Mouse (Mus musculus) stomach, embryonic 14.5 days (tissue): ENCODE results near the gene Dhrs1. TPM values are rescaled to one million over a fixed set of nuclear protein-coding genes. Genes with fewer than 3 reads are reported as not detected.

Source experiments
- ATAC-seq: fragments of 200-750 bp; cut with Nextera tagmentation; 2 replicates; pipeline ENCODE4 v1.8.0; 2017; ENCODE audit warnings: low read depth, moderate TSS enrichment; ENCODE audit not compliant: insufficient number of reproducible peaks, insufficient read depth, low FRiP score
- H3K27ac ChIP-seq: fragments of 300-500 bp; sonication (generic); 2 replicates; pipeline ENCODE4 v1.5.1; 2014; ENCODE audit warnings: mild to moderate bottlenecking, low read length, moderate library complexity, mixed read lengths
- H3K27me3 ChIP-seq: fragments of 300-500 bp; sonication (generic); 2 replicates; pipeline ENCODE4 v1.6.1; 2014; ENCODE audit warnings: low read length, control low read depth, mixed read lengths; ENCODE audit not compliant: control insufficient read depth, insufficient read depth
- H3K36me3 ChIP-seq: fragments of 300-500 bp; sonication (generic); 2 replicates; pipeline ENCODE4 v1.6.1; 2014; ENCODE audit warnings: mild to moderate bottlenecking, control low read depth, low read length, moderate library complexity, mixed read lengths; ENCODE audit not compliant: control insufficient read depth, insufficient read depth
- H3K4me1 ChIP-seq: fragments of 300-500 bp; sonication (generic); 2 replicates; pipeline ENCODE4 v1.6.1; 2014; ENCODE audit warnings: low read length, control low read depth, mixed read lengths; ENCODE audit not compliant: control insufficient read depth, insufficient read depth
- H3K4me2 ChIP-seq: fragments of 300-500 bp; sonication (generic); replicated peaks from 2 replicates; pipeline ENCODE4 v1.6.1; 2014; ENCODE audit warnings: low read depth, low read length, control low read depth
- H3K4me3 ChIP-seq: fragments of 300-500 bp; sonication (generic); 2 replicates; pipeline ENCODE4 v1.5.1; 2014; ENCODE audit warnings: low read depth, low read length, control low read depth
- H3K9ac ChIP-seq: fragments of 300-500 bp; sonication (generic); replicated peaks from 2 replicates; pipeline ENCODE4 v1.6.1; 2014; ENCODE audit warnings: low read depth, mild to moderate bottlenecking, control low read depth, low read length, moderate library complexity, mixed read lengths
- H3K9me3 ChIP-seq: fragments of 300-500 bp; sonication (generic); 2 replicates; pipeline ENCODE4 v1.6.1; 2016; ENCODE audit warnings: low read depth, low read length, control low read depth; ENCODE audit not compliant: control insufficient read depth
- WGBS: fragments of 180-500 bp; shearing (Covaris S2); extraction: QIAGEN DNeasy Blood & Tissue Kit; methylation state at CpG from one replicate; pipeline ENCODE4 v1.1.7; 2014; 5-methylcytosine and 5-hydroxymethylcytosine counted together
- polyA plus RNA-seq: library from polyadenylated mRNA; unstranded; fragments of >200 nt; fragmentation: Nextera tagmentation; extraction: Ambion mirVana; gene quantifications from 2 replicates; pipeline ENCODE4 v1.2.1, GENCODE M21; 2014

The Dhrs1 gene
- polyA plus RNA-seq, 1 experiment from 2014 or later = 83.0 TPM

DNA sequence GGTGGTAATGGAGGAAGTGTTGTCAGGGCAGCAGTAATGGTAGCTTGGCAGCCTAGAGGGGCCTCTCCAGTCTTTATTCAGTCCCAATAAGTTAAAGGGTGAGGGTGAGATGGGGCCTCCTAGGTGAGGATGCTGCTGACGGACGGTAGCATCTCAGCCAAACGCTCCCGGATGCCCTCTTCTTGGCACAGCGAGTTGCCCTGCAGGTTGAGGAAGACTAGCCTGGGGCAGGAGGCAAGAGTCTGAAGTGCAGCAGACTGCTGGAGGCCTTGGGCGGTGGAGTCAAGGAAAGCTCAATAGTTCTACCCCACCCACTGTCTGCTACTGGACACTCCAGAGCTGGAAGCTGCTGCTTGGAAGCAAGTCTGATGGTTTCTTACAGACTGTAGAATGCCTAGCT lies 29.2 kb downstream of the Dhrs1 start:
- no peak overlapping the region for H3K4me2 ChIP-seq
- H3K27ac ChIP-seq = peak overlapping the region; percentile 28; the same call in 1 of the 2 replicates
- WGBS = 86% methylated on average over 6 of the region's 6 CpGs
- no peaks in the 10 kb centered on the region; the same call in 1 of the 2 replicates for H3K4me1 ChIP-seq
- peaks cover 16% of the 10 kb centered on the region for H3K36me3 ChIP-seq
- H3K9me3 ChIP-seq = no peaks in the 10 kb centered on the region
- no peak overlapping the region for H3K4me3 ChIP-seq
- H3K9ac ChIP-seq = no peak overlapping the region
- ATAC-seq = no peak
- no peaks in the 10 kb centered on the region for H3K27me3 ChIP-seq

- Histone ChIP-seq H3K9ac (no peak overlapping the region), H3K36me3 (peaks cover 16% of the 10 kb centered on the region), H3K4me2 (no peak overlapping the region), H3K4me1 (no peaks in the 10 kb centered on the region; the same call in 1 of the 2 replicates), H3K27ac (no peak overlapping the region), H3K9me3 (no peaks in the 10 kb centered on the region), H3K27me3 (no peaks in the 10 kb centered on the region), H3K4me3 (no peak overlapping the region)
- peak; percentile 73 for ATAC-seq
- WGBS = 27% methylated on average over 6 of the region's 6 CpGs
Measured at GRCm38 (mm10) chr14:55714893-55715292, 30.6 kb downstream of the Dhrs1 start.

GRCm38 (mm10) chr14:55713729-55714122 lies 31.8 kb downstream of the Dhrs1 start, which contains the start of gene Tgm1:
Gene Tgm1, minus strand, starts transcription at chr14:55713926.
- ATAC-seq = no peak
- Histone ChIP-seq H3K9ac (0 out of 2 replicates have a peak within 1 kb of the TSS, but pooled peaks have one; percentile 10), H3K4me1 (no peaks in the 10 kb centered on the region; the same call in 1 of the 2 replicates), H3K27ac (peak within 1 kb of the TSS; percentile 40; the same call in 1 of the 2 replicates), H3K4me2 (peak within 1 kb of the TSS; percentile 41), H3K36me3 (peaks cover 16% of the 10 kb centered on the region), H3K4me3 (peak within 1 kb of the TSS; percentile 18; the same call in 1 of the 2 replicates), H3K27me3 (no peaks in the 10 kb centered on the region), H3K9me3 (no peaks in the 10 kb centered on the region)
- WGBS = 26% methylated on average over 4 of the region's 4 CpGs

DNA sequence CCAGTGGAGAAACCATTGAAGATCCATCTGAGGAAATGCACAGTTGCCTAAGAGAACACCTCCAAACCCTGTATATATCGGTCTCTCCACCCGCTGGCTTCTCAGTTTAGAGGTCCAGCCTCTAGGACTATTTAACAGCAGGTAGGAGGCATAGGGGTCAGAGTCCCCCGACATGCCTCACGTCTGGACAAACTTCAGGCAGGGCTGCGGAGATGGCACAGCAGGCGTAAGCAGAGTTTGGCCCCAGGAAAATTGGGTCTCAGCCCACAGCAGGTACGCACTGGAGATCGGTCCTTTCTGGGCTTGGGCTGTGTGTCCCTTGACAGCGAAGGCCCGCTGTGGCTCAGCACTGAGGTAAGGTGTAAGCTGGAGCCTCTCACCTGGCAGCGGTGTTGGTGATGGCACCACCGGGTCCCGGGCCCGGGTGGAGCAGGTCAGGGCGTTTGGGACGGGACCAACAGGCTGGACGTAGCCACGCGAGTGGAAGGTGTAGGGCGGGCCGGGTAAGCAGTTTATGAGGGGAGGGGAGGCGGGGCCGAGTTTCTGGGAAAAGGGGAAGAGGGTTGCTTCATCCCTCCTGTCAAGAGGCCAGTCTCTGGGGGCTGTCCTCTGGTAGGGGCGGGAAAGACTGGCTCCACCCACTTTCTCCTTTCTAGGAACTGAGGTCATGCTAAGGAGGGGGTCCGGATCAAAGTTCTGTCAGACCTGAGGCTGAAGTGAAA lies 32.3 kb downstream of the Dhrs1 start:
- Histone ChIP-seq H3K9me3 (no peaks in the 10 kb centered on the region), H3K4me3 (peak overlapping the region; percentile 18; the same call in 1 of the 2 replicates), H3K27ac (peak overlapping the region; percentile 40; the same call in 1 of the 2 replicates), H3K36me3 (peaks cover 10% of the 10 kb centered on the region), H3K27me3 (no peaks in the 10 kb centered on the region), H3K9ac (0 out of 2 replicates have a peak overlapping the region, but pooled peaks have one; percentile 10), H3K4me1 (no peaks in the 10 kb centered on the region; the same call in 1 of the 2 replicates), H3K4me2 (peak overlapping the region; percentile 41)
- ATAC-seq = 0 out of 2 replicates have a peak, but pooled peaks have one; percentile 17
- 15% methylated on average over 25 of the region's 25 CpGs for WGBS

DNA sequence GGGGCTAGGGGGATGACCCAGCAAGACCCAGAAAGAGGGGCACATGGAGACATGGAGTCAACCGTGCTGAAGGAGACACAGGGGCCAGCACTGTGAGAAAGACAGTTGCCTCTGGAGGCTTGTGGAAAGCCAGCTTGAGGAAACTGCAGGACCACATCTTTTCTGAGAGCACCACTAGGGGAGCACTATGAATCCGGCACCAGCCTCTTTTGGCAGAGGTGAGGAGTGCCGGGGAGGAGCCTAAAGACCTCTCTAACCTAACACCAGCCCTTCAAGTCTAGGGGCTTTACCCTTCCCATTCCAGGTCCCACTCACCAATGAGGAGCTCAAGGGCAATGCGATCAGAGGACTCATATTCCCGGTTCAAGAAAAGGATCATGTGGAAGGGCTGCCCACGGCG lies 33.7 kb downstream of the Dhrs1 start:
- ATAC-seq = no peak
- Histone ChIP-seq H3K27ac (peak overlapping the region; percentile 7; the same call in 1 of the 2 replicates), H3K27me3 (no peaks in the 10 kb centered on the region), H3K9me3 (no peaks in the 10 kb centered on the region), H3K4me2 (0 out of 2 replicates have a peak overlapping the region, but pooled peaks have one; percentile 7), H3K9ac (no peak overlapping the region), H3K36me3 (0 out of 2 replicates have a peak, but pooled peaks cover 4% of the 10 kb centered on the region), H3K4me1 (no peaks in the 10 kb centered on the region; the same call in 1 of the 2 replicates), H3K4me3 (no peak overlapping the region)
- WGBS = 82% methylated on average over 7 of the region's 7 CpGs

- Histone ChIP-seq H3K4me1 (no peaks in the 10 kb centered on the region; the same call in 1 of the 2 replicates), H3K9ac (no peak overlapping the region), H3K27ac (no peak overlapping the region), H3K4me3 (no peak overlapping the region), H3K9me3 (no peaks in the 10 kb centered on the region), H3K36me3 (no peaks in the 10 kb centered on the region), H3K4me2 (no peak overlapping the region), H3K27me3 (no peaks in the 10 kb centered on the region)
- WGBS = 74% methylated on average over 4 of the region's 4 CpGs
- no peak for ATAC-seq
Measured at GRCm38 (mm10) chr14:55709509-55709908, 36.0 kb downstream of the Dhrs1 start.

- Histone ChIP-seq H3K27me3 (no peaks in the 10 kb centered on the region), H3K4me2 (no peak overlapping the region), H3K9me3 (no peaks in the 10 kb centered on the region), H3K4me1 (no peaks in the 10 kb centered on the region), H3K27ac (no peak overlapping the region), H3K4me3 (no peak overlapping the region), H3K36me3 (no peaks in the 10 kb centered on the region), H3K9ac (no peak overlapping the region)
- no peak for ATAC-seq
- WGBS = 67% methylated on average over 5 of the region's 5 CpGs
Measured at GRCm38 (mm10) chr14:55707397-55707796, 38.1 kb downstream of the Dhrs1 start.

DNA sequence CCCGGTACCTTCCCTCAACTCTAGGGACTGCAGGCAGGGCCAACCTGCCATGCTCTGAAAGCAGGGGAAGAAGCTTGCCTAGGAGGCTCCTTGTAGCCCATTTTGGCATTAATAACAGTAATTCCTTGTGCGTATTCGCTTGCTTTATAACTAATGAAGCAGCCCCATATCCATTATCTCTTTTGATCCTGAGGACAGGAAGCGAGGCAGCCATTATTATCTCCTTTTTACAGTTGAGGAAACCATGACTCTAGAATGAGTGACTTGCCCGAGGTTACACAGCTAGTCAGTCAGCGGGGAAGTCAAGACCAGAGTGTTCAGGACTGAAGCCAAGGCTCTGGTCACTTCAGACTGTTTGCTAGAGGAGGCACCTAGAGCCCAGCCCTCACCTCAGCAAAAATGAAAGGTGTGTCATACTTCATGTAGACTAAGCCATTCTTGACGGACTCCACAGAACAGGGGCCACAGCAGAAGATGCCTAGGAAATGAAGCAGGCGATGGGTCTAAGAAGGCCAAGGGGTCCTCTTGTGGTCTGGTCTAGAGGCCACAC lies 39.4 kb downstream of the Dhrs1 start:
- WGBS = 86% methylated on average over 8 of the region's 8 CpGs
- ATAC-seq = no peak
- no peak overlapping the region for H3K4me2 ChIP-seq
- H3K4me1 ChIP-seq = no peaks in the 10 kb centered on the region
- H3K27ac ChIP-seq = no peak overlapping the region
- H3K36me3 ChIP-seq = no peaks in the 10 kb centered on the region
- H3K4me3 ChIP-seq = no peak overlapping the region
- no peaks in the 10 kb centered on the region for H3K9me3 ChIP-seq
- no peak overlapping the region for H3K9ac ChIP-seq
- no peaks in the 10 kb centered on the region for H3K27me3 ChIP-seq
